In genomic region chr1:136350699-136351200, GRCm38 (mm10) we compare ENCODE assay signal across 27 mouse cellular contexts. TPM values are rescaled to one million over a fixed set of nuclear protein-coding genes. Genes with fewer than 3 reads are reported as not detected.
DNase-seq lines count a peak whose midpoint lies in the region; ATAC-seq and TF ChIP-seq lines count a peak whose summit lies in the region.
"Had no signal": no experiment of that assay in that cellular context is flagged by ENCODE, and none has a peak within 500 bp of the region (broad histone marks: within the 10 kb centered on the region; RNA-seq: fewer than 3 reads in every experiment).

No protein-coding gene starts in this region.

- H3K4me3 ChIP-seq in hindbrain, postnatal 0 days (ENCODE audit: low read length) = no peak overlapping the region
- H3K4me3 ChIP-seq in hindbrain, embryonic 16.5 days (ENCODE audit: low read length) = no peak overlapping the region
- H3K4me3 ChIP-seq in lung, postnatal 0 days (ENCODE audit: low read depth, low read length) = no peak overlapping the region
- no peak overlapping the region for H3K4me3 ChIP-seq in lung, adult 2 months (replicated peaks; ENCODE audit: extremely low read depth, low read depth, low read length)
- no peak overlapping the region for H3K4me3 ChIP-seq in neural tube, embryonic 11.5 days (ENCODE audit: low read depth, low read length)
- no peak overlapping the region for H3K4me3 ChIP-seq in intestine, postnatal 0 days (ENCODE audit: low read depth, low read length)
- H3K4me3 ChIP-seq: embryonic facial prominence, embryonic 10.5 days; embryonic facial prominence, embryonic 15.5 days; forebrain, embryonic 12.5 days; heart, embryonic 15.5 days; hindbrain, embryonic 13.5 days; liver, embryonic 15.5 days; midbrain, embryonic 12.5 days; myocyte had no signal

- no peak for ATAC-seq in hindbrain, postnatal 0 days
- ATAC-seq in hindbrain, embryonic 16.5 days = no peak
- no peak for ATAC-seq in lung, postnatal 0 days
- no peak for ATAC-seq in neural tube, embryonic 11.5 days (ENCODE audit: insufficient read depth, low FRiP score, low TSS enrichment)
- ATAC-seq in intestine, postnatal 0 days = no peak
- ATAC-seq: activated CD4-positive, CD25-positive, alpha-beta regulatory T cell, adult 4 months; inflammation-experienced regulatory T-cells, adult 6 months had no signal

- no peaks in the 10 kb centered on the region for H3K27me3 ChIP-seq in hindbrain, postnatal 0 days (ENCODE audit: insufficient read depth, low read length)
- no peaks in the 10 kb centered on the region for H3K27me3 ChIP-seq in hindbrain, embryonic 16.5 days (replicated peaks; ENCODE audit: control insufficient read depth, insufficient read depth, low read length)
- H3K27me3 ChIP-seq in lung, postnatal 0 days (replicated peaks; ENCODE audit: insufficient read depth, low read length) = no peaks in the 10 kb centered on the region
- H3K27me3 ChIP-seq in neural tube, embryonic 11.5 days (ENCODE audit: control insufficient read depth, insufficient read depth, low read length) = no peaks in the 10 kb centered on the region
- H3K27me3 ChIP-seq in intestine, postnatal 0 days (replicated peaks; ENCODE audit: control insufficient read depth, insufficient read depth, low read length) = peaks cover 94% of the 10 kb centered on the region
- H3K27me3 ChIP-seq: embryonic facial prominence, embryonic 15.5 days; heart, embryonic 15.5 days; hindbrain, embryonic 13.5 days had no signal

- H3K9me3 ChIP-seq in hindbrain, postnatal 0 days (ENCODE audit: low read length) = no peaks in the 10 kb centered on the region
- no peaks in the 10 kb centered on the region for H3K9me3 ChIP-seq in hindbrain, embryonic 16.5 days (ENCODE audit: control insufficient read depth, low read length)
- no peaks in the 10 kb centered on the region for H3K9me3 ChIP-seq in lung, postnatal 0 days (ENCODE audit: low read length)
- H3K9me3 ChIP-seq in neural tube, embryonic 11.5 days (ENCODE audit: control insufficient read depth, low read length) = no peaks in the 10 kb centered on the region
- no peaks in the 10 kb centered on the region for H3K9me3 ChIP-seq in intestine, postnatal 0 days (ENCODE audit: control insufficient read depth)
- H3K9me3 ChIP-seq: embryonic facial prominence, embryonic 10.5 days; embryonic facial prominence, embryonic 15.5 days; forebrain, embryonic 12.5 days; heart, embryonic 15.5 days; hindbrain, embryonic 13.5 days; liver, embryonic 15.5 days; midbrain, embryonic 12.5 days had no signal

- no peak for TF ChIP-seq CTCF in hindbrain, postnatal 0 days (IDR thresholded peaks at IDR 0.05; ENCODE audit: low read depth)
- no peak for TF ChIP-seq CTCF in lung, postnatal 0 days (IDR thresholded peaks at IDR 0.05)
- TF ChIP-seq CTCF in lung, adult 2 months (IDR thresholded peaks at IDR 0.05; ENCODE audit: insufficient read depth, low read length) = no peak
- TF ChIP-seq CTCF in intestine, postnatal 0 days (IDR thresholded peaks at IDR 0.05; ENCODE audit: low read depth) = no peak

- H3K36me3 ChIP-seq in hindbrain, postnatal 0 days (ENCODE audit: insufficient read depth, low read length) = no peaks in the 10 kb centered on the region
- no peaks in the 10 kb centered on the region for H3K36me3 ChIP-seq in hindbrain, embryonic 16.5 days (ENCODE audit: control insufficient read depth, insufficient read depth, low read length)
- H3K36me3 ChIP-seq in lung, postnatal 0 days (ENCODE audit: insufficient read depth, low read length) = no peaks in the 10 kb centered on the region
- H3K36me3 ChIP-seq in neural tube, embryonic 11.5 days (ENCODE audit: control insufficient read depth, insufficient read depth, low read length) = no peaks in the 10 kb centered on the region
- no peaks in the 10 kb centered on the region for H3K36me3 ChIP-seq in intestine, postnatal 0 days (ENCODE audit: control insufficient read depth, insufficient read depth)
- H3K36me3 ChIP-seq: embryonic facial prominence, embryonic 10.5 days; embryonic facial prominence, embryonic 15.5 days; forebrain, embryonic 12.5 days; heart, embryonic 15.5 days; hindbrain, embryonic 13.5 days; liver, embryonic 15.5 days; midbrain, embryonic 12.5 days had no signal

- DNase-seq in hindbrain, postnatal 0 days (ENCODE audit: low spot score) = peak; percentile 30
- peak; percentile 22 for DNase-seq in lung, postnatal 0 days (ENCODE audit: low spot score)
- no peak for DNase-seq in lung, adult 2 months
- peak; percentile 12 for DNase-seq in neural tube, embryonic 11.5 days (ENCODE audit: low spot score)
- no peak for DNase-seq in neural tube, embryonic 10.5 days (ENCODE audit: extremely low spot score, low spot score)
- DNase-seq: adrenal gland, adult 8-10 months; B cell, adult 2 months; cerebellum, adult 9-10 months; cerebellum, postnatal 36 days; gastrocnemius, postnatal 10 days; kidney, adult 18-20 months; liver; retina, postnatal 1 day; right cerebral cortex, postnatal 14 days; thymus, postnatal 4 days had no signal

- H3K9ac ChIP-seq in hindbrain, postnatal 0 days (replicated peaks; ENCODE audit: low read length) = no peak overlapping the region
- H3K9ac ChIP-seq in hindbrain, embryonic 16.5 days (ENCODE audit: low read depth, low read length) = no peak overlapping the region
- no peak overlapping the region for H3K9ac ChIP-seq in lung, postnatal 0 days (replicated peaks; ENCODE audit: low read depth)
- no peak overlapping the region for H3K9ac ChIP-seq in neural tube, embryonic 11.5 days (ENCODE audit: low read length)
- no peak overlapping the region for H3K9ac ChIP-seq in intestine, postnatal 0 days (ENCODE audit: low read depth, low read length)
- H3K9ac ChIP-seq: embryonic facial prominence, embryonic 15.5 days; forebrain, embryonic 12.5 days; heart, embryonic 15.5 days; hindbrain, embryonic 13.5 days; liver, embryonic 15.5 days; midbrain, embryonic 12.5 days had no signal

- 49% methylated on average over 3 of the region's 3 CpGs for WGBS in hindbrain, postnatal 0 days
- 54% methylated on average over 3 of the region's 3 CpGs for WGBS in hindbrain, embryonic 16.5 days
- 45% methylated on average over 3 of the region's 3 CpGs for WGBS in lung, postnatal 0 days
- WGBS in lung, adult 2 months = 48% methylated on average over 3 of the region's 3 CpGs
- WGBS in neural tube, embryonic 11.5 days = 55% methylated on average over 3 of the region's 3 CpGs
- WGBS in intestine, postnatal 0 days = 42% methylated on average over 3 of the region's 3 CpGs

- H3K4me1 ChIP-seq in hindbrain, postnatal 0 days (ENCODE audit: insufficient read depth, low read length) = peaks cover 7% of the 10 kb centered on the region
- H3K4me1 ChIP-seq in hindbrain, embryonic 16.5 days (ENCODE audit: control insufficient read depth, insufficient read depth, low read depth, low read length) = peaks cover 2% of the 10 kb centered on the region; the same call in 1 of the 2 replicates
- H3K4me1 ChIP-seq in lung, postnatal 0 days (ENCODE audit: insufficient read depth, low read depth, low read length) = no peaks in the 10 kb centered on the region
- peaks cover 3% of the 10 kb centered on the region; the same call in 1 of the 2 replicates for H3K4me1 ChIP-seq in lung, adult 2 months (ENCODE audit: control insufficient read depth, insufficient read depth, low read length)
- peaks cover 3% of the 10 kb centered on the region; the same call in 1 of the 2 replicates for H3K4me1 ChIP-seq in neural tube, embryonic 11.5 days (ENCODE audit: control insufficient read depth, insufficient read depth, low read length)
- no peaks in the 10 kb centered on the region for H3K4me1 ChIP-seq in intestine, postnatal 0 days (replicated peaks; ENCODE audit: control insufficient read depth, insufficient read depth, low read length)

- no peak overlapping the region for H3K4me2 ChIP-seq in hindbrain, postnatal 0 days (ENCODE audit: low read depth, low read length)
- H3K4me2 ChIP-seq in hindbrain, embryonic 16.5 days (ENCODE audit: low read length) = no peak overlapping the region
- H3K4me2 ChIP-seq in lung, postnatal 0 days (replicated peaks; ENCODE audit: low read depth, low read length) = no peak overlapping the region
- H3K4me2 ChIP-seq in neural tube, embryonic 11.5 days (ENCODE audit: low read depth) = no peak overlapping the region
- H3K4me2 ChIP-seq in intestine, postnatal 0 days (replicated peaks; ENCODE audit: low read depth) = no peak overlapping the region
- H3K4me2 ChIP-seq: embryonic facial prominence, embryonic 15.5 days; forebrain, embryonic 12.5 days; heart, embryonic 15.5 days; hindbrain, embryonic 13.5 days; liver, embryonic 15.5 days; midbrain, embryonic 12.5 days had no signal

- H3K27ac ChIP-seq in hindbrain, postnatal 0 days = no peak overlapping the region
- no peak overlapping the region for H3K27ac ChIP-seq in hindbrain, embryonic 16.5 days (ENCODE audit: low read depth, low read length)
- no peak overlapping the region for H3K27ac ChIP-seq in lung, postnatal 0 days (ENCODE audit: low read length)
- H3K27ac ChIP-seq in neural tube, embryonic 11.5 days (ENCODE audit: low read depth, low read length) = no peak overlapping the region
- H3K27ac ChIP-seq in intestine, postnatal 0 days (ENCODE audit: low read depth, low read length) = no peak overlapping the region
- H3K27ac ChIP-seq: embryonic facial prominence, embryonic 15.5 days; forebrain, embryonic 12.5 days; heart, embryonic 15.5 days; hindbrain, embryonic 13.5 days; liver, embryonic 15.5 days; midbrain, embryonic 12.5 days had no signal

- no peak for TF ChIP-seq EP300 in lung, postnatal 0 days (IDR thresholded peaks at IDR 0.05)

- TF ChIP-seq POLR2A in lung, adult 2 months (IDR thresholded peaks at IDR 0.05; ENCODE audit: borderline replicate concordance, extremely low read depth, low read depth, low read length) = no peak

RNA-seq across cellular contexts. Expression of gene Camsap2, which starts 4.8 kb away (rescaled TPM):
- 99.1 and 108 TPM in 2 replicates for total RNA-seq in hindbrain, postnatal 0 days (2014; rRNA removed)
- 19.8 and 20.1 TPM in 2 replicates for polyA plus RNA-seq in hindbrain, postnatal 0 days (2015; fragmentation: Nextera tagmentation; extraction: Ambion mirVana)
- polyA plus RNA-seq in hindbrain, embryonic 16.5 days (2015; fragmentation: Nextera tagmentation; extraction: Ambion mirVana) = 23.6 and 25.8 TPM in 2 replicates
- polyA plus RNA-seq in lung, postnatal 0 days (2015; fragmentation: Nextera tagmentation; extraction: Ambion mirVana) = 7.7 and 9.3 TPM in 2 replicates
- polyA plus RNA-seq in lung, adult 2 months (2012; rRNA removed) = 11.6 and 18.7 TPM in 2 replicates
- 34.7 and 34.9 TPM in 2 replicates for polyA plus RNA-seq in neural tube, embryonic 11.5 days (2014; fragmentation: Nextera tagmentation; extraction: Ambion mirVana)
- polyA plus RNA-seq in intestine, postnatal 0 days (2015; fragmentation: Nextera tagmentation; extraction: Ambion mirVana) = 3.3 and 3.6 TPM in 2 replicates

Comparison
In these comparisons a context has a peak if more than half of its experiments do, and no peak if none do; other contexts are left out.
1. DNase-seq: peak in hindbrain, postnatal 0 days (single experiment), lung, postnatal 0 days (single experiment) and neural tube, embryonic 11.5 days (single experiment); none in lung, adult 2 months (single experiment) and neural tube, embryonic 10.5 days (single experiment).